Mouse (Mus musculus): ENCODE measurements around the gene Dlx2.

Dlx2 gene

DNA sequence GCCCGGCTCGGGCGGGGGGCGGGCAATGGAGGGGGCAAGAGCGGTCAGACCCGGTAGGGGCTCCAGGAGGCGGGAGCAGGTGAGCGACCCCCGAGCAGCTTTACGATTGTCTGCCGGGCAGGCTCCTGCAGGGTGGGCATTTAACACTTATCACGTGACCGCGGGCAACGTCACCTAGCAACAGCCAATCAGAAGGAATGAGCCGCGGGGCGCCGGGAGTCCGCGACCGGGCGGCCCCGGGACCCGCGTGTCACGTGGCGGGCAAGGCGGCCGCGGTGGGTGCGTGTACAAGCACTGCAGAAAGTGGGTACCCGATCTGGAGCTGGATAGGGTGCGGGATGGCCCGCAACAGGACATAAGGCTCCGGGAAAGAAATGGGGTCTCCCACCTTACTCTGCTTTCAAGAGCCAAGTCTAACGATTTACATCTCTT lies at the start of gene Dlx2:
Gene Dlx2 (minus strand): TSS at position 115 of the 432 bp plus-strand sequence.
- peak; percentile 42 for DNase-seq

DNA sequence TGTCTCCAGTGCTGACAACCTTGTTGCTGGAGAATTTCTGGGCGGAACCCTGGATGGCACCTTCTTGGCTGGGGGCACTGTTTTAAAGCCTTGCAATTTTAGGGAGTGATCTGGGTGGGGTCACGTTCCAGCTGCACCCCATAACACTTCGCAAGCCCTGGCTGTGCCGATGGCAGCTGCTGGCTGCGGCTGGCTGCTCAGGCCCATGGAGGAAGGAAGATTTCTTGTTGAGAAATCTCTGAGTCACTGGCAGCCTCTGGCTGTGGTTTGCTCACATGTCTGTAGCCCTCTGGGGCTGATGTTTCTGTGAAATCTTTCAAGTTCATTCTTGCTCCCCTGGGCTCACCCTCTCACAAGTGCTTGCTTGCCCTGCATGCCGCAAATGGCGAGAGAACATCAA lies 47.9 kb upstream of the Dlx2 start:
- no peak for DNase-seq

DNA sequence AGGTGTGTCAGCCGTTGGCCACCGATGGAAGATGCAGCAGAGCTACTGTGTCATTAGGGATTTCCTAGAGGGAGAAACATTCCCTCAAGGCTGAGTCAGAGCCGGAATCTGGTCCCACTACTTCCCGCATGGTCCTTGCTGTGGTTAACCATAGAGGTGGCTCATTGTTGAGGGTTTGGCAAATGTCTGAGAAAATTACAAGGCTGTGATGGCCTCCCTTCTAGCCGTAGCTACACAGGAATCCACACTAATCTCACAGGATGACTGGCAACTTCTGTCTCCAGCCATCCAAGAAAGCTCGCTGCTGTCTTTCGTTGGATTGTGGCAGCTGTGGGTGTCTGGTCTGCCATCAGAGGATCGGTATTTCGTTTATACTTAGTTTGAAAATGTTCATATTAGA lies 42.6 kb upstream of the Dlx2 start:
- no peak for DNase-seq

DNA sequence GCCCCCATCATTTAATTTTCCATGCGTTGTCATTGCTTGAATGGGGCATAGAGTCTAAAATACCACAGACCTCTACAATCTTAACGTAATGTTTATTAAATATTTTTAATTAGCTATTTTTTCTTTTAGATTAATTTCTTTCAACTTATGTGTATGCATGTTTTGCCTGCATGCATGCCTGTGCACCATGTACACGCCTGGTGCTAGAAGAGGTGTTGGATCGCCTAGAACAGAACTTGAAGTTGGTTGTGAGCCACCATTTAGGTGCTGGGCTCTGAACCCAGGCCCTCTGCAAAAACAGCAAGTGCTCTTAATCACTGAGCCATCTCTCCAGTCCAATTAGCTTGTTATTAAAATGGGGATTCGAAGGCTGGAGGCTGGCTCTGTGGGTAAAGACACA lies 34.9 kb upstream of the Dlx2 start:
- no peak for DNase-seq

DNA sequence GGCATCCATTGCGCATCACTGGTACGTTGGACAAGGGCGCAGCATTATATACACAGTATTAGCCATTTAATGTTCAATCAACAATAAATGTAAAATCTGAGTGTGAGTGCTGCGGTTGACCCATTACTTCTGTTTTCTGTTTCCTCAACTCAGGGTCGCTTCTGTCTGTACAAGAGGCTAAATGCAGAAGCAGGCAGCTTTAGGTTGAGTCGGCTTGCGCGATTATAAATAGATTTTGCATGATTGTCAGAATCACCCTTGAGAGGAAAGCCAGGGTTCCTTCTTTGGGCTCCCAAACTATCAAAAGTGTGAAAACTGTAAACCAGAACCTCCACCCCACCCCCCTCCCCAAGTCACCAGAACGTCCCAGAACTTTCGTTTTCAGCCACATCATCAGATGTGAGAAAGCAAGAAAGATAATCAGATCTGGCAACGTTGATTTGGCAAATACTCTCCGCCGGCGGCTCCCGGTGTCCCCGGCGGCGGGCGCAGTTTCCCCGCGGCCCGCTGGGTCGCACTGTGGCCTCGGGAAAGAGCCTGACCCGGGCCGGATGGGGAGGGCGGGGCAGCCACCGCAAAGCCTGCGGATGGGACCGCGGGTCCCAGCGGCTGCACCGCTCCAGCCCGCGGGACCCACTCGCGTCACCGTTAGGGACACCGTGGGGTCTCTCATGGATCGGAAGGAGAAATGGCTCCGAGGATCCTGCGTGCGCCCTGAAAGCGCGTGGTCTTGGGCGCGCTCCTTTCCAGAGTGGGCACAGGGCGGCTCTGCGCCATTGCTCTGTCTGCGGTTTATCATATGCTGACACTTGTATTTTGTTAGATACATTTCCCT lies 34.3 kb upstream of the Dlx2 start:
- peak; percentile 61 for DNase-seq

DNA sequence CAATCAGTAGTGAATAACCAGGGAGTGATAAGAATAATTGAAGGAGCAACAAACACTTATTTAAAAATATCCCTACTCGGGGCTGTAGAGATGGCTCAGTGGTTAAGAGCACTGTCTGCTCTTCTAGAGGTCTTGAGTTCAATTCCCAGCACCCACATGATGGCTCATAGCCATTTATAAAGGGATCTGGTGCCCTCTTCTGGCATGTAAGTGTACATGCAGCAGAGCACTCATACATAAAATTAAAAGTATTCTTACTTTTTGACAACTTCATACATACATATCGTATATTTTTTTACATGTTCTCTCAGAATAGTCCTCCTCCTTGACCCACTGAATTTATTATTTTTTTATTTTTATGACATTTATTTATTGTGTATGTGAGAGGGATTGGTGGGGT lies 30.5 kb upstream of the Dlx2 start:
- no peak for DNase-seq

DNA sequence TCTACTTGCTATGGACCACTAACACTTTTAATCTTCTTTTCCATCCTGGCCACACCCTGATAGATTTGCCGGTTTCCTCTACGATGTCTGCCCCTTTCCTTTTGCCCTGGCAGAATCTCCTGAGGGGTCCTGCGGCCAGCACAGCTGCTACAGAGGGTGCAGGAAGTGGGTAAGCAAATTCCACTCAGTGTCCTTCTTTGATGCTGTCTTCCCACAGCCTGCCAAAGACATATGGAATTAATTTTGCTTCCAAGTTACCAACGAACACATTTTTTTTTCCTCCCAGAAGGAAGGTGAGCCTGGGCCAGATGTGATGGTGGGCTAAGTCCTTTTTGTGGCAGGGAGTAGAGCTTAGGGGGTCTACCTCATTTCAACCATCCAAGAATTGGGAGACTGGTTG lies 27.2 kb upstream of the Dlx2 start:
- DNase-seq: no peak

DNA sequence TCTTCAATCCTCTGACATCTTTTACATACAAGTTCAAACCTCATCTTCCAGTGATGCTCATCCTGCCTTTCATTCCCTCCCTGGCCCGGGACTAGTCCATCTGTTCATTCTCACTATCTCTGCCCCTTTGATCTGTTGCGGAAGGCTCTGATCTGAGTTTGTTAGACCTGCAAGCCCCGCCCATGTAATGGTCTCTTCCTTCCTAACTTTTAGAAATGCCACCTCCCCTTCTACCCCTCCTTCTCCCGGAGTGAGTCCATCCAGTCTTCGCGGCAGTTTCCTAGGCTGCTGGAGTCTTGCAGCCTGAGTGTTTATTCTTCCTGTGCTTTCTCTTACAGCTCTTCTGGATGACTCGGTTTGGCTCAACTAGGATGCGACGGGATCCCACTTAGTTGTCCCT lies 19.9 kb upstream of the Dlx2 start:
- no peak for DNase-seq

DNA sequence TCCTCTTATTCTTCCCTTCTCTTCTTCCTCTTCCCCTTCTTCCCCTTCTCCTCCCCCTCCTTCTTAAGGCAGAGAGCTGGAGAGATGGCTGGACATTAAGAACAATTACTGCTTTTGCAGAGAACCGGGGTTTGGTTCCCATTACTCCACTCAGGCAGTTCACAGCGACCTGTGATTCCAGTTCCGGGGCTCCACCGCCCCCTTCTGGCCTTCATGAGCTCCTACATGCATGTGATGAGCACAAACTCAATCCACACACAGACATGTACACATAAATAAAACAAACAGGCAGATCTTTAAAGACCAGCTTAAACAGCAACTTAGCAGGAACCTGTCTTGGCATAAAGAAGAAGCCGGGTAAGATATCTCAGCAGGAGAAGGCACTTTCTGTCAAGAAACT lies 9.5 kb upstream of the Dlx2 start:
- no peak for DNase-seq

DNA sequence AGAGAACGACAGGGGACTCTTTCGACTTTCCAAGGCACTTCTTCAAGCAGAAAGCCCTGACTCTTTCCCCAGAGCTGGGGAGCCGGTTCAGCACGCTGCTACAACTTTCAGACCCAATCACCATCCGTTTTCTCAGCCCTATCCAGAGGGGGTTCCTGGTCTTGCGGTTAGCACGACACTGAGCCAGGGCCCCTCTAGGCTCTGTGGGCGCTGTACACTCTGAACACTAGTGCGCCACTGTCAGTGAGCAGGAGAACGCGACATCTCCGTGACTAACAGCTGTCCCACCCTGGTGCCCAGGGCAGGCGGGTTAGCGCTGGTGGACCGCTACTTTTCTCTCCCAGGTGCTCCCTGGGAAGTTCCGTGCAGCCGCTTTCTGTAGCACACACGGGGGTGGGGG lies 5.2 kb upstream of the Dlx2 start:
- DNase-seq: no peak

DNA sequence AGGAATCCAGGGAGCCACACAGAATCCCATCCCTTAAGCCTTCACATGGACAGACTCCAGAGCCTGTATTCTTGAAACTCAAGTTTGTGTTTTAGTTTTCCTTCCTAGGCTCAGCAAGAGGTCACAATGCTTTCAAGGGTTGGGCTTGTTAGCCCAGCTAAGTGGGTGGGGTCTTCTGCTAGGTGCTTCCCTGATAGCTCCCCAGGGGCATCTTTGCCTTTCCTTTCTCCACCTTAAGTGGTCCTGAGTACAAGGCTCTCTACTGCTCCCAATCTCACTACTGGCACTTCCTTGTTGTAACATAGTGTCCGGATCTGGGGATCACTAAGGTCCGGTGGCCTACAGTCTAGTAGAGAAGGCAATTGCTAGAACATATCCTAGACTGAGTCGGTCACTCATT lies 3.8 kb upstream of the Dlx2 start:
- no peak for DNase-seq

DNA sequence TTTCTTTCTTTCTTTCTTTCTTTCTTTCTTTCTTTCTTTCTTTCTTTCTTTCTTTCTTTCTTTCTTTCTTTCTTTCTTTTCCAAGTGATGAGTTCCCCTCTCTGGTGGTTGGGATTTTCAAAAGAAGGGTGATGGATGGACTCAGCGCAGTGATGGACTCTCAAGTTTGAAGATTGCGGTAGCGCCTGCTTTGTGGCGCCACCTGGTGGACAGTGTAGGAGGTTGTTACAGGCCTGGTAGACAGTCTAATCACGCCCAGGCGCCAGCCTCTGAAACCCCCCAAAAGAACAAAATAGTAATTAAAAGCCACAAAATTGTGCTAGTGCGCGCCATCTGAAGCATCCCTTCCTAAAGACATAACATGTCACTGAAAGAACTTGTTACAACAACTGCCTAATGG lies 1.3 kb upstream of the Dlx2 start:
- no peak for DNase-seq

DNA sequence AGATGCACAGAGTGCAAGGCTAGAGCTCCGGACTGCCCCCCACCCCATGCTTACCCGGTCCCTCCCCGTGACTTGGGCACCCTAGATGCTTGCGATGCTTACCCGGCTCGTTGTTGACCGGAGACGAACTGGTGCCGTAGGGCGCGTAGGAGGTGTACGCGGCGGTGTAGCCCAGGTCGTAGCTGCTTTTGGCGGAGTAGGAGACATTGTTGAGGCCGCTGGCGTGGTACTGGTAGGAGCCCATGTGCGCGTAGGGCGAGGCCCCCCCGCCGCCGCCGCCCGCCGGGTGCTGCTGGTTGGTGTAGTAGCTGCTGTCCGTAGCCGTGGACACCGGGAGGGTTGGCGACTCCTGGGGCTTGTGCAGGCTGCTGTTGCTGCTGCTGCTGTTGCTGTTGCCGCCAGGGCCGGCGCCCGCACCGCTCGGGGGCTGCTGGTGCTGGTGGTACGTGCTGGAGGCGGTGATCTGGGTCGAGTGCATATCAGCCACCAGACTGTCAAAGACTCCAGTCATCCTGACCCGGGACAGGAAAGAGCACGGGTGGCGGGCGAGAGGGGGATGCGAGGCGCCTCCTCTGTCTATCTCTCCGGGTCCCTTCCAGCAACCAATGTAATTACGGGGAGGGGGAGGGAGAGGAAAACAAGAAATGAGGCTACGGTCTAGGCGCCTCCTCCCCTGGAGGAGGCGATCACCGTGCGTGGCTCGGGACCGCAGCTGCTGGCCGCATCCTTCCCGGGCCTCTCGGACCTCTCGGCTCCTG lies 493 bp downstream of the Dlx2 start:
- DNase-seq: no peak

DNA sequence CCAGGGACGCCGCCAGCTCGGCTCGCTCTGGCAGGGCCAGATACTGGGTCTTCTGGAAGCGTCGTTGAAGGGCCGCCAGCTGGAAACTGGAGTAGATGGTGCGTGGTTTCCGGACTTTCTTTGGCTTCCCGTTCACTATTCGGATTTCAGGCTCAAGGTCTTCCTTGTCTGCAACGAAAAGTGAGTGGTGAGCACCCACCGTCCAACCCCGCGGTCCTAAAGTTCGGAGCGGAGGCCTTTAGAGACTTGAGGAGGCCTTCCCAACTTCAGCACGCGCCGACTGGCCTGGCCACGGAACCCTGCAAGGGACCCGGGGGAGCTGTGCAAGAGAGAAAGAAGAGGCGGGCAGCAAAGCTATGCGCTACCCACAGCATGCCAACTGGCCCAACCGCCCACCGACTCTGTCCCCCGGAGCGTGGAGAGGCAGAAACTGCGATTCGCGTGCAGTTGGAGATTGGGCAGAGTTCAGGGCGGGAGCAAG lies 1.1 kb downstream of the Dlx2 start:
- peak; percentile 38 for DNase-seq

DNA sequence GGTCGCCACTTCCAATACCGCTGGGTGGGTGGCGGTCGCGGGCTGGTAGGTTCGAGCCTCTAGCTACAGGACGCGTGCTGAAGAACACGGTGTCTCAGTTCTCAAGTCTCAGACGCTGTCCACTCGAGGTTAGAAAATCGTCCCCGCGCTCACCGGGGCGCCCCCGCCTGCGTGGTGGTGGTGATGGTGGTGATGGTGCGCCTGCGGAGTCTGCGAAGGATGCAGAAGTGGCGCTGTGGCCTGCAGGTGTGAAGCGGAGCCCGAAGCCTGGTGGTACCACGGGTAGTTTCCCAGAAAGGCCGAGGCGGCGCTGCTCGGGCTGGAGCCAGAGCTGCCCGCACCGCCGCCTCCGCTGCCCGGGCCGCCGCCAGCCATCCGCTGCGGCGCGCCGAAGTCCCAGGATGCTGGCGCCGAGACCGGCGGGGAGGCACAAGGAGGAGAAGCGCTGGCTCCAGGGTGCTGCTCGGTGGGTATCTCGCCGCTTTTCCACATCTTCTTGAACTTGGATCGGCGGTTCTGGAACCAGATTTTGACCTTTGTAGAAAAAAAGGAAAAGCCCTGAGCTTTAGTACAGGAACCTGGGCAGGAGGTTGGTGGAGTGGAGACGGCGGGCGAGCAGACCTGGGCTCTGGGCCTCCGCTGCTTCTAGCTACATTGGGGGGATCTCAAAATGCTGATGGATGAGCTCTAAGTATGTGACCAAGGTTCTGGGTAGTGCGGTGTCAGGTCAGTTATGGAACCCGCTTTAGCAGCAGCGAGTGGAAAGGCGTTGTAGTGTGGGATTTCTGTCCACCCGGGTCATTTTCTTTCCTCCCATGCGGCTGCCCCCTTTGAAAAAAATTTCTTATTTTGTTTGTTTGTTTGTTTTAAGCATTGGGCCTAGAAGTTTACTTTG lies 1.9 kb downstream of the Dlx2 start:
- no peak for DNase-seq

DNA sequence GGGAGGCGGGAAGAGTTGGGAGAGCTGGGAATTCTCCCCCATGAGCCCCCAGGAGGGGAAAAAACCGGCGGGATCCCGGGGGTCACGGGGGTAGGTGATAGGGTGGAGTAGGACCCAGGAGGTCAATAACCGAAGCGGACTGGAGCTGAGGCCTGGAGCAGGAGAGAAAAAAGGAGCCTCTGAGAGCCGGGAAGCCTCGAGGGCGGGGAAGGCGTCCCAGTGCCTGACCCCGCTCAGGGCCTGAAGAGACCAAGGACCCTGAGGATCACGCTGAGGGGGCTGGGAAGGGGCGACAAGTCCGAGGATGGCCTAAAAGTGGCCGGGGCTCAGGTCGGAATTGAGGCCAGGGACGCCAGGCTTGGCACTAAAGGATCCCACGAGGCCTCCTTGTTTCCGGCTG lies 2.6 kb downstream of the Dlx2 start:
- DNase-seq: no peak

DNA sequence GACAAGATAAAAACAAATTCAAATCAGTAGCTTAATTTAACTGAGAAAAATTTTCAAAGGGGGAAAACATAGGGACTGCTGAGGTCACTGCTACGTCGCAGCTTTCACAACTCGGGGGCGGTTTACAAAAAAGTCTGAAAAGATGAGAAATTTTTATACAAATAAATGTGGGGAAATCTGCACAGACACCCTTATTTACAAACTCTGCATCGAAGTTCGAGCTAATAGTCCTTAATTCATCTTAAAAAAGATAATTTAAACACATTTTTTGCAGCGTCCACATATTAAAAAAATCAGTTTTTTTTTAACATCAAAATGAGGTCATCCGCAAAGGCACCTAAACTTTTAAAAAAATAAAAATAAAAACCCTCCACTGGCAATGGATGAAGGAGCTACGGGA lies 3.0 kb downstream of the Dlx2 start:
- DNase-seq: no peak

DNA sequence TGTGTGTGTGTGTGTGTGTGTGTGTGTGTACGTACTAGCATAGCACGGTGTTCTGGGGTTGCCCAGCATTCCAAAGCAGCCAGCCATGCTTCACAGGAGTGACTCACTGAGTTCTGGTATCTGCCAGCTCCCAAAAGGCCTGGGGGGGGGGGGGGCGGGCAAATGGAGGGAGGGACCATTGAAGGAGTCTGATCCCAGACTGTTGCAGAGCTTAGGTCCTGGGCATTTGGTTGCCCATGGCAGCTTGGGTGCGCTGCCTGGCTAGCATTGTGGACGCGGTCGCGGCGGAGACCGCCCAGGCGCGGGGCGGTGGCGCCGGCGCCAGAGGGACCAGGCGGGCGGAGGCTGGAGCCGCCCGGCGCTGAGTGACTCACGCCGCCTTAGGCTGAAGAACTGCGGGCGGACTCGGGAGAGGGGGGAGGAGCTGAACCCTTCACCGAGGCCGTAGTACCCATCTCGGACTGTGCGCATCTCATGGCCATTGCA lies 3.7 kb downstream of the Dlx2 start:
- no peak for DNase-seq

DNA sequence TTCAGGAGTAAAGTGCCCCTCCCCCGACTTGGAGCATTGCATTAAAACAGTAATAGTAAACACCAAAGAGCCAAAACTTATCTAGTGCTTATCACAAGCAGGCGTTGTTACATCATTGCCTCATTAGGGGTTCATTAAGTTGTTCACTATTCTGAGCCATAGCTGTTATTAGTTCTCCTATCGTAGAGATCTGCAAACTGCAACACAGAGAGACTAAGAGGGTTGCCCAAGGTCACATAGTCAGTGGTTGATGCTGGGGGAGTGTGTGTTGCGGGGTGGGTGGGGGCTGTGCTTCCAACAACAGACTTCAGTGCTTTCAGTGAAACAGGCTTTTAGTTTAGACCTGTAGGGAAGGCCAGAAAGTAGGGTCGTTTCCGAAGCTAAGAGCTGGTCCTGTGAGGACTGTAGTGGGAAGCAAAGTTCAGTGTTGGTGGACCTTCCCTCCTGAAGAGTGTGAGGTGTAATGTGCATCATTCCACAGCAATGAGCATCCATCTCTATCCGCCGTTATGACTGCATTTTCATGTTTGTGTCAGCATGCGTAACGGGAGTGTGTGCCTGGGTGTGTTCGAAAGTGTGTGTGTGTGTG lies 4.2 kb downstream of the Dlx2 start:
- no peak for DNase-seq

DNA sequence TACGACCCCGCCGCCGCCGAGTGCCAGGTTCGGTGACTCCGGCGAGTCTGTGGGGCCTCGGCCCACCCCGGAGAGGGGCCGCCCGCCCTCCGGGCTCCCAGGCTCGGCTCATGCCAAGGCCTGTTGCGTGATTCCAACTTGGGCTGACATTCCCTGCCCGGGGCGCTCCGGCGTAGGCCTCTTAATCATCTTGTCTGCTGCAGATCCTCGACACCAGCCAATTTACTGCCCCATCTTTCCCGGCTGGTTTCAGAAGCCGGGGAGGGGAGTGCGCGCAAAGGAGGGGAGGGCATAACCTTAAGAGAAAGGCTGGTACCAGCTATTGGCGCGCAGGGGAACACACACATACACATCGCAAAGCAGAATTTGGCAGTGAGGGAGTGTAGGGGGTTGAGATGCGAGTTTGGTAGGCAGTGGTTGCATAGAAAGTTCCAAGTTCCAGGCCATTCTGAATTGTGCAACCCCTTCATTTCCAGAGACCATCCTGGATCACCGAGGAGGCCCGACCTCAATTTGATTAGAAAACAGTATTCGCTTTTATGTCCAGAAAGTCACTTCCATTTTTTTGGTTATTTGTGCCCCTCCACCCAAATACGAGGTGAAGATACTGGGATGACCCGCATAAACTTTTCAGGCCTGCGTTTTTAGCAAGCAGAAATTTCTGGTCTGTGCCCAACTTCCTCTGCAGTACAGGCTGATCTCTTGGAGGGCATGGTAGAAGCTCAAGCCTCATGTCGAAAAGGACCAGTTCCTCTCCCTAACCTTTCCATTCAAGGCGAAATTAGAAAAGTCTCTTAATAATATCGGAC lies 4.9 kb downstream of the Dlx2 start:
- DNase-seq: no peak

DNA sequence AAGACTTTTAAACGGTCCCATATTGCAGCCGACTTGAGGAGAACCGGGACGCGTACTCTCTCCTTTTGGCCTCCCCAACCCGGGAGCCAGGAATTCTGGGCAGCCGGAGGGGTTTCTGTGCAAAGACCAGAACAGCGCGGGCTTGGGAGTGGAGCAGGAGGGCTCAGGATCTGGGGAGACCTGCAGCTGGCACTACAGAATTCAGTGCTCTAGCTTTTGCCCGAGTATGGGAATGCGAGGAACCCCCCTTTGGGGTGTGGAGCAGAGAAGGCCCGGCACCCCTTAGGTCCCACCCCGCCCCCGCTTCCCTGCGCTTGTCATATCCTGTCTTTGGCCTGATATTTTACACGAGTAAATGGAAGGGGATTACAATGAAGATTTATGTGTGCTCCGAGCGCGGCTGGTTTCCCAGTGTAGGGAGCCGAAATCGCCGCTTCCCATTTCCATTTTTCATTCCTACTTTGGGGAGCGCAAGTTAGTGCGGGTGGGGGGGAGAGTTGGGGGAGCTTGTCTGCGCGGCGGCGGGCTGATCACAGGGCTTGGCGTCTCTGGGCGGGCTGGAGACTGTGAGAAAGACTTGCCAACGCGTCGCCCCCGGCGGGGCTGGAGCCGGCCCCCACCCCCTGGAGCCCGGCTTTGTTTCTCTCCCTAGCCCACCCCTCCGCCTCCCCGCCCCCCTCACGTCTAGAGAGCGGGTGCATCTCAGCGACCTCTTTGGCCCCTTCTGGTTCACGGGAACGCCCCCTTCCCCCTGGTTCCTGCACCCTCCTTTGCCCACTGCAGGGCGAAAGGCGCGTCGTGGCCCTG lies 5.7 kb downstream of the Dlx2 start:
- DNase-seq: no peak
